Mouse (Mus musculus) lung, embryonic 15.5 days (tissue): ENCODE results near the gene Xrcc3. TPM values are rescaled to one million over a fixed set of nuclear protein-coding genes. Genes with fewer than 3 reads are reported as not detected.

Experiments
- ATAC-seq: fragments of 200-750 bp; cut with Nextera tagmentation; 2 replicates; pipeline ENCODE4 v1.8.0; 2017; ENCODE audit warnings: moderate number of reproducible peaks, borderline replicate concordance; ENCODE audit not compliant: low FRiP score, low TSS enrichment; ENCODE audit errors: extremely low read depth
- H3K27ac ChIP-seq: fragments of 300-500 bp; sonication (generic); 2 replicates; pipeline ENCODE4 v1.5.1; 2015; ENCODE audit warnings: moderate library complexity, mild to moderate bottlenecking, inconsistent platforms
- H3K27me3 ChIP-seq: fragments of 300-500 bp; sonication (generic); 2 replicates; pipeline ENCODE4 v1.6.1; 2015; ENCODE audit warnings: inconsistent platforms
- H3K36me3 ChIP-seq: fragments of 300-500 bp; sonication (generic); 2 replicates; pipeline ENCODE4 v1.6.1; 2015; ENCODE audit warnings: inconsistent platforms
- H3K4me1 ChIP-seq: fragments of 300-500 bp; sonication (generic); 2 replicates; pipeline ENCODE4 v1.6.1; 2015; ENCODE audit warnings: inconsistent platforms
- H3K4me2 ChIP-seq: fragments of 300-500 bp; sonication (generic); 2 replicates; pipeline ENCODE4 v1.6.1; 2015; ENCODE audit warnings: inconsistent platforms, mild to moderate bottlenecking, moderate library complexity
- H3K4me3 ChIP-seq: fragments of 300-500 bp; sonication (generic); 2 replicates; pipeline ENCODE4 v1.5.1; 2015; ENCODE audit warnings: mild to moderate bottlenecking, inconsistent platforms
- H3K9ac ChIP-seq: fragments of 300-500 bp; sonication (generic); 2 replicates; pipeline ENCODE4 v1.6.1; 2015; ENCODE audit warnings: inconsistent platforms
- H3K9me3 ChIP-seq: fragments of 300-500 bp; sonication (generic); 2 replicates; pipeline ENCODE4 v1.6.1; 2016; ENCODE audit warnings: inconsistent platforms
- WGBS: fragments of 180-500 bp; shearing (Covaris S2); methylation state at CpG from one replicate; pipeline ENCODE4 v1.1.7; 2015; 5-methylcytosine and 5-hydroxymethylcytosine counted together
- polyA plus RNA-seq: library from polyadenylated mRNA; unstranded; fragments of >200 nt; fragmentation: Nextera tagmentation; extraction: Ambion mirVana; gene quantifications from 2 replicates; pipeline ENCODE4 v1.2.1, GENCODE M21; 2015

Gene Xrcc3
- polyA plus RNA-seq, 1 experiment from 2014 or later = 8.7 TPM

GRCm38 (mm10) chr12:111833457-111833856, 19.8 kb upstream of the Xrcc3 start:
- H3K4me3 ChIP-seq = no peak overlapping the region
- no peaks in the 10 kb centered on the region for H3K27me3 ChIP-seq
- WGBS = 87% methylated on average over 10 of the region's 10 CpGs
- peaks cover 97% of the 10 kb centered on the region for H3K36me3 ChIP-seq
- no peak overlapping the region for H3K4me2 ChIP-seq
- no peaks in the 10 kb centered on the region for H3K4me1 ChIP-seq
- no peaks in the 10 kb centered on the region for H3K9me3 ChIP-seq
- no peak overlapping the region for H3K27ac ChIP-seq
- ATAC-seq = no peak
- H3K9ac ChIP-seq = no peak overlapping the region

GRCm38 (mm10) chr12:111832643-111833042, 19.0 kb upstream of the Xrcc3 start:
- WGBS = 82% methylated on average over 5 of the region's 5 CpGs
- no peaks in the 10 kb centered on the region for H3K9me3 ChIP-seq
- no peak overlapping the region for H3K4me2 ChIP-seq
- no peak for ATAC-seq
- H3K4me3 ChIP-seq = no peak overlapping the region
- H3K36me3 ChIP-seq = peaks cover 98% of the 10 kb centered on the region
- no peak overlapping the region for H3K9ac ChIP-seq
- no peak overlapping the region for H3K27ac ChIP-seq
- H3K27me3 ChIP-seq = no peaks in the 10 kb centered on the region
- H3K4me1 ChIP-seq = no peaks in the 10 kb centered on the region

- H3K9ac ChIP-seq = no peak overlapping the region
These were observed 16.7 kb upstream of the Xrcc3 start for GRCm38 (mm10) chr12:111830375-111830774.

GRCm38 (mm10) chr12:111829954-111830353, 16.3 kb upstream of the Xrcc3 start:
- WGBS = 89% methylated on average over 9 of the region's 9 CpGs
- ATAC-seq = no peak
- no peak overlapping the region for H3K4me2 ChIP-seq
- no peaks in the 10 kb centered on the region for H3K9me3 ChIP-seq
- peaks cover 98% of the 10 kb centered on the region for H3K36me3 ChIP-seq
- H3K4me3 ChIP-seq = no peak overlapping the region
- H3K27me3 ChIP-seq = no peaks in the 10 kb centered on the region
- H3K27ac ChIP-seq = no peak overlapping the region
- no peak overlapping the region for H3K9ac ChIP-seq
- no peaks in the 10 kb centered on the region for H3K4me1 ChIP-seq

More at GRCm38 (mm10) chr12:111830375-111830774, 16.7 kb upstream of the Xrcc3 start:
- Histone ChIP-seq H3K9me3 (no peaks in the 10 kb centered on the region), H3K36me3 (peaks cover 98% of the 10 kb centered on the region), H3K27ac (no peak overlapping the region), H3K4me3 (no peak overlapping the region), H3K4me2 (no peak overlapping the region), H3K4me1 (no peaks in the 10 kb centered on the region), H3K27me3 (no peaks in the 10 kb centered on the region)
- WGBS = 84% methylated on average over 10 of the region's 10 CpGs
- no peak for ATAC-seq

GRCm38 (mm10) chr12:111829447-111829846, 15.8 kb upstream of the Xrcc3 start:
- H3K4me2 ChIP-seq = no peak overlapping the region
- H3K4me3 ChIP-seq = no peak overlapping the region
- no peak overlapping the region for H3K9ac ChIP-seq
- ATAC-seq = no peak
- no peak overlapping the region for H3K27ac ChIP-seq
- no peaks in the 10 kb centered on the region for H3K27me3 ChIP-seq
- no peaks in the 10 kb centered on the region for H3K9me3 ChIP-seq
- H3K36me3 ChIP-seq = peaks cover 98% of the 10 kb centered on the region
- no peaks in the 10 kb centered on the region for H3K4me1 ChIP-seq
- WGBS = 85% methylated on average over 5 of the region's 5 CpGs

GRCm38 (mm10) chr12:111827556-111827955, 13.9 kb upstream of the Xrcc3 start:
- no peaks in the 10 kb centered on the region for H3K4me1 ChIP-seq
- no peak overlapping the region for H3K9ac ChIP-seq
- ATAC-seq = no peak
- 90% methylated on average over 12 of the region's 12 CpGs for WGBS
- H3K27me3 ChIP-seq = no peaks in the 10 kb centered on the region
- H3K36me3 ChIP-seq = peaks cover 94% of the 10 kb centered on the region
- H3K4me2 ChIP-seq = no peak overlapping the region
- H3K27ac ChIP-seq = no peak overlapping the region
- no peaks in the 10 kb centered on the region for H3K9me3 ChIP-seq
- no peak overlapping the region for H3K4me3 ChIP-seq

GRCm38 (mm10) chr12:111821931-111822330, 8.3 kb upstream of the Xrcc3 start:
- ATAC-seq = no peak
- peaks cover 16% of the 10 kb centered on the region for H3K4me1 ChIP-seq
- no peak overlapping the region for H3K9ac ChIP-seq
- H3K36me3 ChIP-seq = peaks cover 39% of the 10 kb centered on the region
- no peak overlapping the region for H3K27ac ChIP-seq
- no peak overlapping the region for H3K4me3 ChIP-seq
- no peak overlapping the region for H3K4me2 ChIP-seq
- no peaks in the 10 kb centered on the region for H3K27me3 ChIP-seq
- no peaks in the 10 kb centered on the region for H3K9me3 ChIP-seq
- WGBS = 67% methylated on average over 4 of the region's 4 CpGs

GRCm38 (mm10) chr12:111820708-111821107, 7.0 kb upstream of the Xrcc3 start:
- peaks cover 27% of the 10 kb centered on the region for H3K36me3 ChIP-seq
- no peaks in the 10 kb centered on the region for H3K9me3 ChIP-seq
- H3K27me3 ChIP-seq = no peaks in the 10 kb centered on the region
- no peak overlapping the region for H3K4me3 ChIP-seq
- 77% methylated on average over 7 of the region's 7 CpGs for WGBS
- no peak for ATAC-seq
- no peak overlapping the region for H3K4me2 ChIP-seq
- peaks cover 28% of the 10 kb centered on the region for H3K4me1 ChIP-seq
- H3K27ac ChIP-seq = no peak overlapping the region
- H3K9ac ChIP-seq = no peak overlapping the region

- H3K27me3 ChIP-seq = no peaks in the 10 kb centered on the region
- H3K4me2 ChIP-seq = no peak overlapping the region
- no peak for ATAC-seq
- peaks cover 36% of the 10 kb centered on the region for H3K4me1 ChIP-seq
- H3K9ac ChIP-seq = no peak overlapping the region
- 68% methylated on average over 8 of the region's 8 CpGs for WGBS
- peaks cover 19% of the 10 kb centered on the region for H3K36me3 ChIP-seq
- no peaks in the 10 kb centered on the region for H3K9me3 ChIP-seq
- no peak overlapping the region for H3K27ac ChIP-seq
- no peak overlapping the region for H3K4me3 ChIP-seq
These were observed 6.3 kb upstream of the Xrcc3 start for GRCm38 (mm10) chr12:111819936-111820335.

- H3K4me2 ChIP-seq = no peak overlapping the region
- WGBS = 86% methylated on average over 8 of the region's 8 CpGs
- no peaks in the 10 kb centered on the region for H3K36me3 ChIP-seq
- no peak for ATAC-seq
- peaks cover 40% of the 10 kb centered on the region for H3K4me1 ChIP-seq
- no peak overlapping the region for H3K27ac ChIP-seq
- H3K4me3 ChIP-seq = no peak overlapping the region
- H3K27me3 ChIP-seq = no peaks in the 10 kb centered on the region
- H3K9me3 ChIP-seq = no peaks in the 10 kb centered on the region
- no peak overlapping the region for H3K9ac ChIP-seq
These were observed 4.3 kb upstream of the Xrcc3 start for GRCm38 (mm10) chr12:111817991-111818390.

- Histone ChIP-seq H3K27me3 (no peaks in the 10 kb centered on the region), H3K36me3 (no peaks in the 10 kb centered on the region), H3K9ac (no peak overlapping the region), H3K4me1 (peaks cover 47% of the 10 kb centered on the region), H3K9me3 (no peaks in the 10 kb centered on the region), H3K27ac (no peak overlapping the region), H3K4me3 (no peak overlapping the region; the same call in 1 of the 2 replicates), H3K4me2 (peak overlapping the region; percentile 83)
- no peak for ATAC-seq
- WGBS = 37% methylated on average over 9 of the region's 9 CpGs
These were observed 3.3 kb upstream of the Xrcc3 start for GRCm38 (mm10) chr12:111816967-111817366.

GRCm38 (mm10) chr12:111816528-111816927, 2.9 kb upstream of the Xrcc3 start:
- Histone ChIP-seq H3K9ac (peak overlapping the region; percentile 20; the same call in 1 of the 2 replicates), H3K4me1 (peaks cover 47% of the 10 kb centered on the region), H3K9me3 (no peaks in the 10 kb centered on the region), H3K27me3 (no peaks in the 10 kb centered on the region), H3K4me3 (peak overlapping the region; percentile 74; the same call in 1 of the 2 replicates), H3K27ac (0 out of 2 replicates have a peak overlapping the region, but pooled peaks have one; percentile 96), H3K4me2 (peak overlapping the region; percentile 83), H3K36me3 (no peaks in the 10 kb centered on the region)
- ATAC-seq = no peak
- 48% methylated on average over 13 of the region's 13 CpGs for WGBS
